Mouse (Mus musculus): ENCODE measurements at regions not wholly inside any gene's neighbourhood (a gene's known extent, or its start where the extent isn't known, plus 50 kb on each side); places are given as distances from the start of the nearest gene placed in this dataset.
A peak's percentile ranks its signal among the peaks of the same experiment; 100 is the strongest.

DNA sequence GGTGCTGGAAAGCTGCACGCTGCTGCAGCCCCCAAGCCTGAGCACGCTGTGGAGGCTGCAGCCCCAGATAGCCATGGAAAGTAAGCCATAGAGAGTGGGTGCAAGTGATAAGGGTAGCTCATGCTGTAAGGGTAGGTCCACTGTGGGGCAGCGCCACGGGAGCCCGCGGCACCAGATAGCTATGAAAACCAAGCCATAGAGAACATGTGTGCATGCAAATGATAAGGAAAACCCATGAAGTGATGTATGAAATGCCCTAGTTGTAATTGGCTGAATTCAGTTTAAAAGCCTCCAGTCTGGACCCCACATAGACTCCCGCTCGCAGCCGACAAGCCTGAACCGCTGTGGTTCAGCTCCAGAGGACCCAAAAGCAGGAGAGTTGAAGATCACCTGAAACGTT lies 58.8 kb upstream of the L3mbtl3 start:
- no peak for DNase-seq

DNA sequence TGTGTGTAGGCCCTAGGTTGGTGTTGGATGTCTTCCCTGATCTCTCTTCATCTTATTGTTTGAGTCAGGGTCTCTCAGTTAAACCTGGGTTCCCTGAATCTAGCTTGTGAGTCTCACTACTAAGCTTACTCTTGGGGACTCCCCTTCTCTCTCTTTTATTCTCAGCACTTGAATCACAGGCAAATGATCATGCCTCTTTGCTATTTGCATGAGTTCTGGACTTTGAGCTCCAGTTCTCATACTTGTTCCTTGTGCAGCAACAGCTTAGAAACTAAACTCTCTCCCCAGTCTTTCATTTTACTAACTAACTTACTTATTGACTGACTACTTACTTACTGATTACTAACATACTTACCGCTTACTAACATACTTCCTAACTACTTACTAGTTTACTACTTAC lies 64.9 kb upstream of the L3mbtl3 start:
- DNase-seq: no peak

DNA sequence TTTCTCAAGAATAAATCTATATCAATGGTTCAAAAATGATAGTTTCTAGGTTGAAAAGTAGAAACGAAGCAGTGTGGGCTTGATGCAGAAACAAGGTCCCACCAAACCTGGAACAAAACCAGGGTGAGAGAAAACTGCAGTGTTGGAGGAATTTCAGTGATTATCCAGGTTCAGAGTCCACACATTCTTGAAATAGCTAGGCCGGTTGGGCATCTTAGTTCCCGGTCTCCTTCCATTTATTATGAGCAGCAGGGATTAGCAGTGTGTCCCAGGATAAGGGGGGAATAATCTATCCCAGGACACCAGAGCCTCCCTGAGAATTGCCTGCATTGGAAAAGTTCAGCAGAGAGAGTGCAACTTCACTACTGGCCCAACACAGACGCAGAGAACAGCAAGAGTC lies 108.5 kb upstream of the L3mbtl3 start:
- no peak for DNase-seq

DNA sequence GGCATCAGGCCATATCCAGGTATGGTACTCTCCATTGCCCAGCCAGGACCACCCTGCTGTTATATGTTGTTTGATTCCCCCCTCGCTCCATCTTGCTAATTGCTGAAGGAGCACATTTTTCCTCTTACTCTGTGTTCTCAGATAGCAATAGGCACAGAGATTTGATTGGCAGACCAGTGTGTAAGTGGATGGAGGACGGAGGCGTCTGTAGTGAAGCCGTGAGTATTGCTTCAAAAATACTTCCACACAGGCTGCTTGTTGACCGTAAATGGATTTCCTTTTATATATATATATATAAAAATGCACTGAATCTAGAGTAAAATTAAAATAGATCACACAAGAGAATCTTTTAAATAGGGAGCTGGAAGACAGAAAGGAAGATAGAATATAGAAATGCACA lies 115.6 kb upstream of the L3mbtl3 start:
- DNase-seq: no peak

DNA sequence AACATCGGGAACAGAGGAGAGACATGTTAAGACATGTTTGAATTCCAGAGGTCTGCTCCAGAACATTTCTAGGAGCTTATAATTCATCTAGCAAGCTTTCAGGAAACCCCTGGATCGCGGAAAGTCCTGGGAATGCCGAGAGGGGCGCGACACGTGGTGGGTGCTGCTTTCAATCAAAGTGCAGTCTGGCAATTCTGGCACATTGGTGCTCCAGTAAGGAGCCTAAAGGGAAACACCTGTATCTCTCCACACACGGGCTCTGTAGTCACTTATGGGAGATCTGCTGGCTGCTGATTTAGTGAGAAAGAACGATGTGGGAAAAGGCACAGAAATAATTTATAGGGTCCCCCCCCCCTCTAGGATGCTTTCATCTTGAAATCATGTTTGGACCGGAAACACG lies 116.4 kb upstream of the L3mbtl3 start:
- DNase-seq: no peak

DNA sequence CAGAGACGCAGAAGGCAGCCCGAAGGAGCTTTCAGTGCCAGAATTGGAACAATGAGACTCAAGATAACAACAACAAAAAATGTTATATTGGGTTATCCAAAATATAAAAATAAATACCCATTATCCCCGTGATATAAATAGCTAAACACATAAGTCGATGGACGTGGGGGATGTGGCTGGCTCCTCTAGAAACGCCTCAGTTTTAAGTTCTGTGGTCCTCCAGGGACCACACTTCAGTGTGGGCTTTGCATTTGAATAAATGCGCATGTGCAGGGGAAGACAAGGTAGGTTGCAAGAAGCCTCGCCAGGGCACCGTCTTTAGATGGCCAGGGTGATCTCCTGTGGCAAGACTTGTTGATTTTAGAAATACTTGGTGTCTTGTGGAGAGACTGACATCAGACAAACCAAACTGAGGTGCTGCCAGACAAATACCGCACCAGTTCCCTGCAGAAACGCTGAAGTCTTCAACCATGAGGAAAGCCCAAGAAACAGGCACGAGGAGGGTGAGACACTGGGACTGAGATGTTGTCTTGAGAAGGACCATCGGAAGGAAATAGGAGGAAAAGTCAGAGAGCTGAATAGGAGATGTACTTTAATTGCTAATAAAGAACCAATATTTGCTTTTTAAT lies 117.2 kb upstream of the L3mbtl3 start:
- DNase-seq: no peak

DNA sequence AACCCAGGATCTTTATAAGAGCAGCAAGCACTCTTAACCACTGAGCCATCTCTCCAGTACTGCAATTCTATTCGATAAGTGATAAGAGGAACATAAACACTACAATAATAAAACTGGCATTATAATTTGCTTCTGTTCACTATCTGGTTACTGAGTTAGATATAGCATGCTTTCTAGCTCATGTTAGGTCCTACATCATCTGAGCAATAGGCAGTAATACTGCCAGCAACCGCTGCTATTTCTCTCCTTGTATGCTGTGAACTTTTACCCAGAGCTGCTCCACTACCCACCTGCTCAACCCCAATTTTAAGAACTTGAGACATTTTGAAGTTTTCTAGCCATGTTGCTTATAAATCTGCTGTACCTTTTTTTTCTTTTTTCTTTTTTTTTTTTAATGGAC lies 118.0 kb upstream of the L3mbtl3 start:
- no peak for DNase-seq

DNA sequence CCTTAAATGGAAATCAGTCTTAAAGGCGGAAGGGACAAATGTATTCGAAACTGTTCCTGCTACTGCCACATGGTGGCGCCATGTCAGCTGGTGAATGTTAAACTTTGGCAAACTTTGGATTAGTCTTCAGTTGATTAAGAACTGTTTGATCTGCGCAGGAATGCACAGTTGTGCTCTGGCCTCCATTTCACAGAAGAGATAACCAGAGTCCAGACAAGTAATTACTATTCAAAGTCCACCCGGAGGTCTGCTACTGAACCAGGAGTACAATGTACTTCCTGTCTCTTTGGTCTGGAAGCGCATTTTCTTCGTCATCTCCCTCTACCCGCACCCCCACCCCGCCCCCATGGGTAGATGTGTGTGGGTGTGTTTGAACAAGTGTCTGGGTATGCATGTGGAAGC lies 118.6 kb upstream of the L3mbtl3 start:
- peak; percentile 59 for DNase-seq

DNA sequence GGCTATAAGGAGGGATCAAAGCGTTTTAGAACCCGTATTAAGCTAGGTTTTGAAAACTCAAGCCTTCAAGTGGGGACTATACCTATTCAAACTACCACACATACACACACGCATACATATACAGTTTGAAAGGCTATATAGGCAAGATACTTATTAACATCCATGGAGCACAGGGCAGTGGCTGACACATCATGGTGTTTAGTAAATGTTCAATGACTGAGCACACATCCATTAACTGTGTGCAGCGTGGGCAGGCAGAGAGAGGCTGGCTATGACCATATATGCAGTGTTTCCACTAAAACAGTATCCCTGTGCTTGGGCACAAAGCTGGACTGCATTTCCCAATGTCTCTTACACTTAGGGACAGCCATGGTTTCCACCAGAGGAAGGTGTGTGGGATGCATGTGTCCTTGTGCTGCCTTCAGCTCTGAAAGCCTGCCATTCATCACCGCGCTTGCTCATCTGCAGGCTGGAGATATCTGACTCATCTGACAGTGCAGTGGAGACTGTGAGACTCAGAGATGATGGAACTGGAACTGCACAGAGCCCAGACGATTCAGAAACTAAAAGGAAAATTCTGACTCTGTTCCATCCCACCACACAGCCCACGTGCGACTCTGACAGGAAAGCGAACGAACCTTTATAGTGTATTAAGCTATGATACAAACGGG lies 124.6 kb upstream of the L3mbtl3 start:
- DNase-seq: peak; percentile 64

DNA sequence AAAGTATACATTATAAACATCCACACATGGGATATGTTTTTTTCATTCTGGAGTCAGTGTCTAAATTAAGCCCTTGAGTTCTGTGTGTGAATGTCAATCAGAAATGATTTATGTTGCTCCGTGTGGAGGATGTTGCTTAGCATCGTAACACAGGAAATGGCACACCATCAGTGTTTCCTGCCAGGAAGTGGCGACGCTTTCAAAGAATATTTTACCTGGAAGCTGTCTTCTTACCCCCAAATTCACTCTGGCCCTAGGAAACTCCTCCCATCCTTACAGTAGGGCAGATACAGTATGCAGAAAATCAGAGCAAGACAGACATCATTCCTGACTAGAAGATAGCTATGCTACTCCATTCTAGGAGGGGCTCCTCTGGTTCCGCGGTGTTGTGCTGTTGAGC lies 145.1 kb upstream of the L3mbtl3 start:
- DNase-seq: no peak

DNA sequence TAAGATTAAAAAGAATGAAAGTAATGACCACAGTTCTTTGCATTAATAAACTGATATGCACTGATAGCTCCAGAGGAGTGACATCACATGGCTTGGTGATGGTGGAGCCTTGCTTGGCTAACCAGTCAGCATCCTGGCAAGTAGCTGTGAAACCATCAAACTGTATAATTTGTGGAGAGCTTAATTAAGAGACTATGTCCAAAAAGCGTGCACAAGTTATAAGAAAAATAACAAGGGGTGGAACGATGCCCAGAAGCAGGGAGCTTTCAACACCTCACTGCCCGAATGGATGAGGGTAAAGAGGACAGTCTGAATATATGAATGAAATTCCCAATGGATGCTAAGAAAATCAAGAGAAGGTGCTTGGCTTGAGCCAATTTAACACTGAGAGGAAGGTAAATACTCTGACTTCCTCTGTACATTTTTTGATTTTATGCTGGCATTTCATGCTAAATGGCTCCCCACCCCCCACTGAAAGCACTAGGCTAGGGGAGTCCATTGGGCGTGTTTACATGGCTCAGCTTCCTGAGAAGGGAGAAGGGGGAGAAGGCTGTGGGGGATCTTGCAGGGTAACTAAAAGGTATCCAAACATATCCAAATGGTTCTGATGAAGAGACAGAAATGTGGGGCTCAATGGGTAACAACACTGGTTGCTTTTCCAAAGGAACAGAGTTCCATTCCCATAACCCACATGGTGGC lies 150.2 kb upstream of the L3mbtl3 start:
- no peak for DNase-seq

DNA sequence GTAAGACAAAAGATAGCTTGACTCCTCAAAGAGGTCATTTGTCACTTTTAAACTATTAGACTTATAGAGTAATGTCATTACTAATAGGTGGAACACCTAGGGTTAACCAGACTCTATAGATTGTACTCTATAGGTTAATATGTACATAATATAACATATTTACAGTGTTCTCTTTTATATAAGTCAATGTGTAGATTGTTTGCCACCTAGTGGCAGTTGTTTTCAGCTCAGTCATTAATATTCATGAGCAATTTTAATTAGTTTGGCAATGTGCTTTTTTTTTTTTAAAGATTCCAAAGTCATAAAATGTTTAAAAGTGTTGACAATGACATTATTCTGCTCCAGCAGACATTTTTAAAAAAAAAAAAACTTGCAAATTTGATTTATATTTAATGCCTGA lies 164.4 kb upstream of the L3mbtl3 start:
- no peak for DNase-seq

DNA sequence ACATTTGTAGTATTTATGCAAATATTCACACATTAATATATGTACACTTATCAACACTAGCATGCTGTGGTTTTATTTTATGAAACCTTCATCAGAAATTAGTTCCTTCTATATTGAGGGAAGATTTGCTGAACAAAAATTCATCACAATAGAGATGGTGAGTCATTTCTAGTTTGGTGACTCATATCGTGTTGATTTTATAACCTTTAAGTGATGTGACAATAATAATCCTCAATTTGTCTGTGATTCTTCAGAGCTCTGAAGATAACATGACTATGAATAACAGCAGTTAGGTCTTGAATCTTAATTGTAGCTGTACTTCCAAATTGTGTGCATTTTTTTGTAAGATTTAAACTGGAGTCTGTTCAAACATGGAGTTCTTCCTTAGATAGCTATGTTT lies 168.3 kb upstream of the L3mbtl3 start:
- no peak for DNase-seq

DNA sequence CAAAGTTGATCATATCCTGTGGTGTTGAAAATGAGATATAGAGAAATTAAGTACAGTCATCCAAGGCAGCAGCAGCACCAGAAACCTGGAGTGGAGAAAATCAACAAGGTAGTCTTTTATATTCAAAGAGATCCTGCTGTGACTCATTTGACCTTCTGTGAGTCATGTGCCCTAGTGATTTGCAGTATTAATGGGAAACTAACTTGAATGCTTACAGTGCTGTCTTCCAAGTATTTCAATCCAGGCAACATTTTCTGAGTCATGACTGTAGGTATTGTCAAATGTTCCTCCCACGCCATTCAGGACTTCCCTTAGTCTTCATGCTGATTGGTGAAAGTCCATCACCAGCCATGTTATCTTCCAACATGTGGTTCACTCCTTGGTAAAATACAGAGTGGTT lies 169.0 kb upstream of the L3mbtl3 start:
- peak; percentile 13 for DNase-seq

DNA sequence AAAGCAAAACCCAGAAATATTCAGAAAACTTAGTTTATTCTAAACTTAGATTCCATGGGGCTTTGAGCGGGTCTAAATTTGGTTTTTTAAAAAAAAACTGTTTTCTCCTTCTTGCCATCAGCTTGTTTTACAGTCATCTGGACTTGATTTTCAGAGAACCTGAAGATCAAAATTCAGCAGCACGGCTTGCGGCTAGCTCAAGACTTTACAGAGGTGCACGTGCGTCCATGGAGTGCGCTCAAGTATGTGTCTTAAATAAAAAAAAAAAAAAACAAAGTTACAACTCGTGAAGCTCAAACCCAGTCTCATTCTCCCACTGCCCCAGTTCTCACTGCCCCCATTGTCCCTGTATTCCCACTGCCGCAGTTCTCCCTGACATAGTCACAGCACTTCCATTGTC lies 180.5 kb upstream of the L3mbtl3 start:
- DNase-seq: no peak

DNA sequence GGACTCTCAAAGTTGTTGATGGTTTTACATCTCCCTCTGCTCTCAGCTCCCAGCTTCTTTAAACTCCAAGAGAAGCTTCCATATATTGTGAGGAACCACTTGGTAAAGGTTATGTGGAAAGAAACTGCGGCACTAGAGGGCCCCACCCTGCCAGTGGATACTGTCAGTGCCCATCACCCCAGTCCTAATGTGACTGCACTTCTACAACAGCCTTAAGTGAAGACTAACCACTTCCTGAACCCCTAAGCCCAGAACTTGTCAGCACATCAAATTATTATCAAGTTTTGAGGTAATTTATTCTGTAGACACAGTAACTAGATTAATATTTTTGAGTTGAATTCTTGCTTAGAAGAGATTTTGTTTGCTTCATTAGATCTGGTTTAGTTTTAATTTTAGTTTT lies 182.3 kb upstream of the L3mbtl3 start:
- no peak for DNase-seq

DNA sequence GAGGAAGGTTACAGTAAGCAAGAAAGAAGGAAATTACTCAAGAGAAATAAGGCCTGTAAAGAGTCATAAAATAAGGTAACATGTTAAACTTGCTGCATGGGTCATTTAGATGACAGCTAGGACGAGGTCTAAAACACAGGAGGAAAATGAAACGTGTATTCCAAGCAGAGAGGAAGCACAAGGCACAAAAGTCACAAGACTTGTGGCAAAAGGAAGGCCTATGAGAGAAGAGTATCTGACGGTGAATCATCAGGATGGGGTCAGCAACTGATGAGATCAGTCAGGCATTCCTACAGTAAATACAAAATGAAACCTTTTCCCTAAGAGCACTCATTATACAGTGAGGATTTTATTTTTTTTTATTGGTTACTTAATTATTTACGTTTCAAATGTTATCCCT lies 183.6 kb upstream of the L3mbtl3 start:
- DNase-seq: no peak

DNA sequence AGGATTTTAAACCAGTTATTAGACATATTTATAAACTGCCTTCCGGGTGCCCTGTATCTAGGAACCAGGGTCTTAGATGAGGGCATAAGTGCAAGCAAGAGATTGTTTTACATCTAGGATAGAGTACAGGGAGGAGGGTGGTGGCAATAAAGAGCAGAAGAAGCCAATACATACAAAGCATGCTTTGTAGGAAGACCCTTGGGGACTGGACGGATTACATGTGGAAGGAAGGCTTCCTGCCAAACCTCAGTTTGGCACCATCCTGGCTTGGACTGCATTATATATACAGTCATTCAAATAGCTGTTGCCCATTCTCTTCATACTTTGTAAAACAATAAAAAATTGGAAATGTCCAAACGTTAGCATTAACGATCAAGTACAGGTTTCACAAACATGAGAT lies 184.7 kb upstream of the L3mbtl3 start:
- DNase-seq: no peak

DNA sequence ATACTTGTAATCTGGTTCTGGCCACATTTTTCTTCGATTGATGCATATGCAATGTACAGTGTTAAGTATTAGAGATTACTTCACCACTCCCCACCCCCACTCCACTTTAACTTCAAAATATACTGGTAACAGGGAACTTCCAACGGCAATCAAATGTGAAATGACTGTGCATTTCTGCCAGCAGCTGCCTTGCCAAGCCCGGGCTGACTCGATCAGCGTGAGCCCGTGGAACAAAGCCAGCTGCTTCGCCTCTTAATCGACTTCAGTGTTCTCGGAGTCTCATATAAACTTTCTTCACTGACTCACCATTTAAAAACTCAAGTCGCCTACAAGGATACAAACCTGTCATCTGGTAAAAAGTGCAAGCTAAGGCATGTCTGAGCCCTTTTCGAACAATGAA lies 188.7 kb upstream of the L3mbtl3 start:
- peak; percentile 66 for DNase-seq

DNA sequence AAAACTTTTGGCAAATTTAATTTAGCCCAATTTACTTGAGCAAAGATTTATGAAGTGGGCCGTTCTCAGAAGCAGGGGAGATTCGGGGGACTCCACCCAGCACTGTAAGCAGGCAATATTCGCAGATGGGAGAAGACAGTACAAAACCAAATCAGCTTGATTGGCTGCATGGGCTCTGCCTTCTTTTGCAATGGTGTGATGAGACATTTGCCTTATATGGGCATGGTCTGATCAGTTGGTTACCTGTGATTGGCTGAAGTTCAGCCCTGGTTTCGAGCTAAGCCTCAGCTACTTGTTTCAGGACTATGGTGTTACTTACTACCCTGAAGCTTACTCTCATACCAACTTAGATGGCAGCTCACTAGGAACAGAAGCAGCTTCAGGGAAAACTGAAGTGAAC lies 185.6 kb upstream of the Arhgap18 start:
- DNase-seq: no peak

DNA sequence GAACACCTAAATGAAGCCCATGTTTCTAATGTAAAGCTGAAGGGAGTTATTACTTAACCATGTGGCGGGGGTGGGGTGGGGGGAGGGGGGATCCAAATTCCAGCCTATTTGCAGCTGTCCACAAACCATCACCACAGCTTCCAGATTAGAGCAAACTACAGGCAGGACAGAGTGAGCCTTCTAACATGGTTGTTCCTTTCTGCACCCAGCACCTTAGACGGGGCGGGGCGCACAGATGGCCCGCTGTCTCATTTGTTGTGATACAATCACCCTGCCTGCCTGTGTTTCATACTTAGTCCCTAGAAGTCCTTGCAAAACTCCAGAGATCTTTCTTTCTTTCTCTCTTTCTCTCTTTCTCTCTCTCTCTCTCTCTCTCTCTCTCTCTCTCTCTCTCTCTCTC lies 182.8 kb upstream of the Arhgap18 start:
- DNase-seq: no peak

DNA sequence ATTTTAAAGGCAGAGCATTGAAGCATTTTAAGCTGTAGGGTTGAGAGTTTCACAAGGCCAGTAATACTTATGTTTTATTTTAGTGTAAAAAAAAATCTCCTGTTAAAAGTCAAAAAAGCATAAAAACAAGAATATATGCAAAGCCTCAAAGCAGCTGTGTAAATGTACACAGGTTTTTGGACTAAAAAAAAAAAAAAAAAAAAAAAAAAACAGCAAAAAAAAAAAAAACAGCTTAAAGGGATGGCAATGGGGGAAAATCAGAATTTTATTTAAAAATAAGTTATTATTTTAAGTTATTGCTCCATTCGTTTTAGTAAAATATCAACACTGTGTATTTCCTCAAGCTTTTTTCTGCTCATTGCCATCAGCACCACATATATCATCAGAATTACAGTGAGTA lies 181.8 kb upstream of the Arhgap18 start:
- DNase-seq: no peak

DNA sequence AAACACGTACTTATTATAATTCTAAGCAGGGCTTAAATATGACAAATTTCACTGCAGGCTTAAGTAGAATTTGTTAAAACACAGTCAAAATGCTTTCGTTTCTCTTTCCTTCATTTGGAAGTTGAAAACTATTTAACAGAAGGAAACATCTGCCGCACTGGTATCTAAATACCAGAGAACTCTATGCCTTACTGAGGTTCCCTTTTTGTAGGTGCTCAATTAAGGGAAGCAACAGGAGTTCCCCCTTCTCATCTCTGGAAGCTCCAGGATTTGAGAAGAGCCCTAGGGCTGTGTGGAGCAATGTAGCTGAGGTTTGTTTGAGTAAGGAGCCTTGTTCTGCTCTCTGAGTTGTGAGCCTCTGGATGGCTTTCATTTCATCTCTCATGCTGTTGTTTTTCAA lies 177.1 kb upstream of the Arhgap18 start:
- no peak for DNase-seq

DNA sequence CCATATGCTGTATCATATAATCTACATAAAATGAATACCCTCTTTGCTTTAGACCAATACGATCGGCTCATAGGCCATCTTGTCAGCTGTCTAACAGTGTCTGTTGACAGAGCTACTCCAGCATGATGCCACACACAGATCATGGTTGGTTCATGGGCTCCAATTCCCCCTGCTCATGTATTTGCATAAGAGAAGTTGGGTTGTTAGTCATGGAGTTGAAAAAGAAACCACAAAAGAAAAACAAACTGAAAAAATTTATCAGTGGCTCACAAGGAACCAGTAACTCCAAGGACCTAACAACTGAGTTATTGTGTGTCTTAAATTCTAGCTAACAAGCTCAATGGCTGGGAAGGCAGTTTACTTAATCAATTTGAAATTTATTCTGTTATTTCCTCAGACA lies 176.1 kb upstream of the Arhgap18 start:
- DNase-seq: no peak

All from adrenal gland, postnatal 14 days (tissue).